Mouse (Mus musculus) kidney, adult 2 months (tissue): ENCODE measurements around the gene Cdk6.

ENCODE experiments used
- CTCF ChIP-seq: fragments of 200-500 bp; conservative IDR thresholded peaks from 2 replicates; pipeline ENCODE4 v1.5.1; 2011; ENCODE audit warnings: low read depth, mild to moderate bottlenecking, control low read depth, low read length, moderate library complexity, mixed read lengths; ENCODE audit not compliant: insufficient read depth, insufficient read length
- POLR2A ChIP-seq: fragments of 200-500 bp; IDR thresholded peaks from one replicate; pipeline ENCODE4 v1.6.1; 2011; ENCODE audit warnings: low read depth, low read length, control low read depth

DNA sequence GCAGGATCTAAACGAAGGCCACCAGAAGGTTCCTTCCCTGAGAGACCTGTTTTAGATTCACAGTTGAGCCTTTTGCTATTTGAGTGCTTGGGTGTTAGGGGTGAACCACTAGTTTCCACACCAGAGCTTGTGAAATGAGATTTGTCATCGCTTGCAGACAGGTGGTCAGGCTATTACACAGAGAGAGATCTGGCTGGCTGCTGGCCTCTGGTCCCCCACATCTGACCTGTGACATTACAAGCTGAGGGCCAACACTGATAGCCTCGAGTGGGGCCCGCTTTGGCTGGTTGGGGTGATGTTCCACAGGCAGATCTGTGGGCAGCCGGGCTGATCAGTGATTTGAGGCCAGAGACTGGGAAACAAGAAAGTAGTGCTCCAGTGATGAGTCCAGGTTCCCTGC is 150.6 kb downstream of the Cdk6 start:
- no peak for TF ChIP-seq CTCF
- no peak for TF ChIP-seq POLR2A
